Mouse (Mus musculus) spleen, postnatal 0 days (tissue): ENCODE data around the gene Hist1h1a. TPM values are rescaled to one million over a fixed set of nuclear protein-coding genes. Genes with fewer than 3 reads are reported as not detected.

Experiments used
- polyA plus RNA-seq: library from polyadenylated mRNA; unstranded; fragments of >200 nt; fragmentation: Nextera tagmentation; extraction: Ambion mirVana; gene quantifications from 2 replicates; pipeline ENCODE4 v1.2.1, GENCODE M21; 2015

The Hist1h1a gene
- polyA plus RNA-seq, result 15.4 and 20.8 TPM in 2 replicates

GRCm38 (mm10) chr13:23763586-23764323, at the start of gene Hist1h1a:
Gene Hist1h1a (plus strand): TSS chr13:23763666.

GRCm38 (mm10) chr13:23738677-23739068, 24.8 kb upstream of the Hist1h1a start, which contains the start of gene Hist1h1c:
Gene Hist1h1c (plus strand): TSS chr13:23738808.

GRCm38 (mm10) chr13:23745381-23746161, 17.9 kb upstream of the Hist1h1a start, which contains the start of gene Hist1h3c:
Gene Hist1h3c (minus strand): TSS chr13:23745602.

GRCm38 (mm10) chr13:23746201-23747080, 17.0 kb upstream of the Hist1h1a start, which contains the start of gene Hist1h2bb:
Gene Hist1h2bb (plus strand): TSS chr13:23746734.

GRCm38 (mm10) chr13:23750839-23751477, 12.5 kb upstream of the Hist1h1a start, which contains the start of gene Hist1h2ab:
Gene Hist1h2ab (plus strand): TSS chr13:23751126.

GRCm38 (mm10) chr13:23752067-23752741, 11.3 kb upstream of the Hist1h1a start, which contains the start of gene Hist1h3b:
Gene Hist1h3b (plus strand): TSS chr13:23752267.

GRCm38 (mm10) chr13:23756790-23757189, 6.7 kb upstream of the Hist1h1a start, which contains the start of gene Hist1h4b:
Gene Hist1h4b (plus strand): TSS chr13:23757013.

GRCm38 (mm10) chr13:23760972-23761864, 2.2 kb upstream of the Hist1h1a start, which contains the start of gene Hist1h4a:
Gene Hist1h4a (minus strand): TSS chr13:23761230.

GRCm38 (mm10) chr13:23761871-23762821, 1.3 kb upstream of the Hist1h1a start, which contains the start of gene Hist1h3a:
Gene Hist1h3a (minus strand): TSS chr13:23762386.

GRCm38 (mm10) chr13:23769613-23770012, 6.1 kb downstream of the Hist1h1a start, which contains the start of gene Trim38:
Gene Trim38 (plus strand): TSS chr13:23769913.

GRCm38 (mm10) chr13:23806422-23807052, 43.1 kb downstream of the Hist1h1a start, which contains the start of gene Slc17a2:
Gene Slc17a2 (plus strand): TSS chr13:23806993.

Other genes with a start within 250 kb of the Hist1h1a start
- gene Hist1h4h, start 232.6 kb upstream of the Hist1h1a start, polyA plus RNA-seq, result 10.2 and 10.9 TPM in 2 replicates
- gene Hist1h2af, start 229.8 kb upstream of the Hist1h1a start, polyA plus RNA-seq, result 40.9 and 45.6 TPM in 2 replicates
- gene Hist1h3g, start 228.2 kb upstream of the Hist1h1a start, polyA plus RNA-seq, result 18.3 and 26.4 TPM in 2 replicates
- 2.3 and 2.8 TPM in 2 replicates for gene Hist1h2bh, start 220.3 kb upstream of the Hist1h1a start, polyA plus RNA-seq
- 5.0 and 8.1 TPM in 2 replicates for gene Hist1h3f, start 219.6 kb upstream of the Hist1h1a start, polyA plus RNA-seq
- 7.3 and 7.9 TPM in 2 replicates for gene Hist1h4f, start 212.0 kb upstream of the Hist1h1a start, polyA plus RNA-seq
- 0.91 and 1.1 TPM in 2 replicates for gene Hist1h1d, start 210.4 kb upstream of the Hist1h1a start, polyA plus RNA-seq
- gene Hist1h3e, start 201.3 kb upstream of the Hist1h1a start, polyA plus RNA-seq, result 15.3 and 18.5 TPM in 2 replicates
- 134 and 158 TPM in 2 replicates for gene Hist1h2ae, start 192.4 kb upstream of the Hist1h1a start, polyA plus RNA-seq
- gene Hist1h2bg, start 192.3 kb upstream of the Hist1h1a start, polyA plus RNA-seq, result 22.9 and 29.0 TPM in 2 replicates
- gene Hist1h2bf, start 189.5 kb upstream of the Hist1h1a start, polyA plus RNA-seq, result 18.8 and 26.9 TPM in 2 replicates
- 4.1 and 8.1 TPM in 2 replicates for gene Hist1h2ad, start 189.3 kb upstream of the Hist1h1a start, polyA plus RNA-seq
- 19.3 and 30.4 TPM in 2 replicates for gene Hist1h3d, start 187.9 kb upstream of the Hist1h1a start, polyA plus RNA-seq
- gene Hist1h4d, start 182.1 kb upstream of the Hist1h1a start, polyA plus RNA-seq, result 202 and 234 TPM in 2 replicates
- gene Hist1h2be, start 142.5 kb upstream of the Hist1h1a start, polyA plus RNA-seq, result 2.5 and 3.2 TPM in 2 replicates
- 31.4 and 33.9 TPM in 2 replicates for gene Hist1h1e, start 141.1 kb upstream of the Hist1h1a start, polyA plus RNA-seq
- gene Hist1h2ac, start 79.7 kb upstream of the Hist1h1a start, polyA plus RNA-seq, result 1.9 and 3.1 TPM in 2 replicates
- gene Hist1h2bc, start 79.5 kb upstream of the Hist1h1a start, polyA plus RNA-seq, result 77.4 and 85.8 TPM in 2 replicates
- gene Hist1h1t, start 67.9 kb upstream of the Hist1h1a start, polyA plus RNA-seq, result not detected in 2 replicates
- 18.8 TPM in 2 replicates for gene Hist1h4c, start 65.2 kb upstream of the Hist1h1a start, polyA plus RNA-seq
- 10.7 and 14.6 TPM in 2 replicates for gene Hfe, start 52.8 kb upstream of the Hist1h1a start, polyA plus RNA-seq
- gene Hist1h1c, start 24.9 kb upstream of the Hist1h1a start, polyA plus RNA-seq, result 62.5 and 68.9 TPM in 2 replicates
- 10.7 and 11.0 TPM in 2 replicates for gene Hist1h3c, start 18.1 kb upstream of the Hist1h1a start, polyA plus RNA-seq
- gene Hist1h2bb, start 16.9 kb upstream of the Hist1h1a start, polyA plus RNA-seq, result 7.7 and 9.4 TPM in 2 replicates
- 104 and 128 TPM in 2 replicates for gene Hist1h2ab, start 12.5 kb upstream of the Hist1h1a start, polyA plus RNA-seq
- gene Hist1h3b, start 11.4 kb upstream of the Hist1h1a start, polyA plus RNA-seq, result 51.9 and 64.5 TPM in 2 replicates
- gene Hist1h4b, start 6.7 kb upstream of the Hist1h1a start, polyA plus RNA-seq, result 8.3 and 9.5 TPM in 2 replicates
- gene Hist1h4a, start 2.4 kb upstream of the Hist1h1a start, polyA plus RNA-seq, result 1.3 and 1.4 TPM in 2 replicates
- 26.7 and 31.7 TPM in 2 replicates for gene Hist1h3a, start 1.3 kb upstream of the Hist1h1a start, polyA plus RNA-seq
- gene Trim38, start 6.2 kb downstream of the Hist1h1a start, polyA plus RNA-seq, result not detected in 2 replicates
- gene Slc17a2, start 43.3 kb downstream of the Hist1h1a start, polyA plus RNA-seq, result not detected in 2 replicates
- not detected in 2 replicates for gene Slc17a3, start 75.8 kb downstream of the Hist1h1a start, polyA plus RNA-seq
- gene Slc17a1, start 104.1 kb downstream of the Hist1h1a start, polyA plus RNA-seq, result not detected in 2 replicates
- gene Slc17a4, start 151.3 kb downstream of the Hist1h1a start, polyA plus RNA-seq, result 0.16 TPM in 2 replicates
- gene Hist1h2ba, start 170.5 kb downstream of the Hist1h1a start, polyA plus RNA-seq, result not detected in 2 replicates
- gene Hist1h2aa, start 170.8 kb downstream of the Hist1h1a start, polyA plus RNA-seq, result not detected in 2 replicates
- gene Scgn, start 227.5 kb downstream of the Hist1h1a start, polyA plus RNA-seq, result not detected in 2 replicates